Mouse (Mus musculus): Measurements from ENCODE around the gene Stx16. TPM values are rescaled to one million over a fixed set of nuclear protein-coding genes. Genes with fewer than 3 reads are reported as not detected.

Stx16 gene
- polyA plus RNA-seq, 1 experiment from 2014 or later: 11.2 TPM

DNA sequence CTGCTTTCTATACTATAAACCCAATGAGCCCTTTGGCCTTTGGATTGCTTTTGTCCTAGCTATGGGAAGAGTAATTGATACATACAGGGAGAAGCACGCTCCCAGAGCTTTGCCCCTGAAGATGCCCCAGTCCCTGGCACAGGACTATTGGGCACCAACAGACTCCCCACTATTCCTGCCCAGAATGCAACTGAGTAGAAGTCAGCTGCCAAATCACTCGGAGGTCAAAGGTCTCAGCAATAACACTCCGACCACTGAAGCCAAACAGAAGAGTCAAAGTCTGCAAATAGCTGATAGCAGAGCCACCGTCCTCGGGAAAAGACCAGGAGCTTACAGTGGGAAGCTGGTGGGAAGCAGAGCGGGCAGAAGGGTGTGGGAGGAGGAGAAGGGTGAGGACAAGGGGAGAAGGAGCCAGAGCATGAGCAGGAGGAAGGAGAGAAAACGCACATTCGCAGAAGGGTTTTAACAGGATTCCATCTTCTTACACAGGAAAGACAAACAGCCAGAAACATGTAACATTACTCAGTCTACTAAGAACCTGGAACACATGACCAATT is 56.4 kb downstream of the Stx16 start:
- no peak overlapping the region for H3K4me3 ChIP-seq (replicated peaks)
- 0 out of 2 replicates have a peak, but pooled peaks cover 4% of the 10 kb centered on the region for H3K27me3 ChIP-seq
- no peak overlapping the region for H3K27ac ChIP-seq
- no peak for ATAC-seq (replicated peaks; ENCODE audit: low FRiP score)
- no peak overlapping the region for H3K9ac ChIP-seq
- H3K9me3 ChIP-seq (replicated peaks): no peaks in the 10 kb centered on the region
- no peaks in the 10 kb centered on the region for H3K36me3 ChIP-seq
- no peak overlapping the region for H3K4me2 ChIP-seq
- peaks cover under 1% of the 10 kb centered on the region; the same call in 1 of the 2 replicates for H3K4me1 ChIP-seq
- WGBS: 74% methylated on average over 8 of the region's 8 CpGs

Other genes with a start within 250 kb of the Stx16 start
- gene Npepl1, start 34.0 kb downstream of the Stx16 start, polyA plus RNA-seq (2015; fragmentation: Nextera tagmentation; extraction: Ambion mirVana): 43.1 and 48.2 TPM in 2 replicates
- 1,546 and 1,642 TPM in 2 replicates for gene Gnas, start 208.0 kb downstream of the Stx16 start, polyA plus RNA-seq (2015; fragmentation: Nextera tagmentation; extraction: Ambion mirVana)

Measured in kidney, embryonic 15.5 days (tissue).